Mouse (Mus musculus) lung, adult 18-20 months (tissue): ENCODE data around the gene 3830403N18Rik.
"Not testable (repeated sequence)": the region's sequence is repeated elsewhere in the genome, so short reads cannot be mapped to it uniquely, and the experiment has no call there.

Experiments
- DNase-seq, 2 experiments: peaks; one replicate each; pipeline ENCODE4 v3.0.0; 2022; ENCODE audit warnings: mixed read lengths in 2 of 2

3830403N18Rik gene

GRCm38 (mm10) chrX:56136336-56136909 is at the start of gene 3830403N18Rik:
3830403N18Rik (plus strand) TSS chrX:56136572.
- DNase-seq = not testable (repeated sequence)

GRCm38 (mm10) chrX:56151396-56151795 is 15.0 kb downstream of the 3830403N18Rik start:
- no peak for DNase-seq

GRCm38 (mm10) chrX:56186449-56186848 is 50.1 kb downstream of the 3830403N18Rik start:
- not testable (repeated sequence) for DNase-seq
